Mouse (Mus musculus): ENCODE data around the gene Gpr15. TPM values are rescaled to one million over a fixed set of nuclear protein-coding genes. Genes with fewer than 3 reads are reported as not detected.

Gpr15 gene
- polyA plus RNA-seq, 1 experiment from 2014 or later, result 0.11 TPM

DNA sequence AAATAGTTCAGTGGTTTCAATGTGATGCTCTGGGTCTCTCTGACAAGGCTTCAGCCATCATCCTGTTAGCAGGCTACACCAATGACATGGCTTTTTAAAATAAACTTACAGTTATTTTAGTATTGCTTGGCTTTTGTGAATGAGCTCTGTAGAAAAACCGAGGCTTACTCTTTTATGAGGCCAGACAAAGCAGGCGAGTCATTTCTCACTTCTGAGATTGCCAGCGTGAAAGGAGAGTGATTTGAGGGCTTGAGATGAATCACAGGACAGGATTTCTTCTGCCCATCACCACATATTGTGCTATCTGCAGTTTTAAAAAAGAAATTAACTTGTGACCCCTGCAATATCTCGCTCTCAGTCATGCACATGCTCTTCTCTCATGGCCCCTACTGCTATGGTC is 3.9 kb downstream of the Gpr15 start:
- Histone ChIP-seq H3K27me3 (no peaks in the 10 kb centered on the region), H3K4me3 (replicated peaks) (no peak overlapping the region), H3K9ac (no peak overlapping the region), H3K9me3 (no peaks in the 10 kb centered on the region), H3K4me2 (no peak overlapping the region), H3K36me3 (replicated peaks) (no peaks in the 10 kb centered on the region), H3K4me1 (no peaks in the 10 kb centered on the region), H3K27ac (no peak overlapping the region)
- ATAC-seq (ENCODE audit: low FRiP score), result no peak
- 78% methylated on average over 4 of the region's 4 CpGs for WGBS

DNA sequence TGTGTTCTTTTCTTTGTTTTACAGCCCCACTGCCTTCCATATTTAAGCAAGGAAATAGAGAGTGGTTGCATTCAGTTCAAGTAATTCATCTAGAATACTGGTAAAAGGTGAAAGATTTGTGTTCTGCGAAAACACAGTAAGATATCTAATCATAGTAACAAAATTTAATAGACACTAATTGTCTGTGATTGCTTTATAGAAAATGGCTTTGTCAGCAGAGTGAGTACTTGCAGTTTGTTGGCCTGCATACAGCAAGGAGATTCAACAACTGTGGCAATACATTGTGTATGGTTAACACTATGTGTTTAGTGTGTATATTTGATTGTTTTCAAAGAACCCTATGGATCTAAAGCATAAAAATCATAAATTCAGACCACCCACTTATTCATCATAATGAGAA is 5.7 kb downstream of the Gpr15 start:
- Histone ChIP-seq H3K9ac (no peak overlapping the region), H3K27me3 (no peaks in the 10 kb centered on the region), H3K4me2 (no peak overlapping the region), H3K4me1 (no peaks in the 10 kb centered on the region), H3K27ac (no peak overlapping the region), H3K9me3 (no peaks in the 10 kb centered on the region), H3K36me3 (replicated peaks) (no peaks in the 10 kb centered on the region), H3K4me3 (replicated peaks) (no peak overlapping the region)
- no peak for ATAC-seq (ENCODE audit: low FRiP score)
- 95% methylated on average over 1 of the region's 1 CpGs for WGBS

DNA sequence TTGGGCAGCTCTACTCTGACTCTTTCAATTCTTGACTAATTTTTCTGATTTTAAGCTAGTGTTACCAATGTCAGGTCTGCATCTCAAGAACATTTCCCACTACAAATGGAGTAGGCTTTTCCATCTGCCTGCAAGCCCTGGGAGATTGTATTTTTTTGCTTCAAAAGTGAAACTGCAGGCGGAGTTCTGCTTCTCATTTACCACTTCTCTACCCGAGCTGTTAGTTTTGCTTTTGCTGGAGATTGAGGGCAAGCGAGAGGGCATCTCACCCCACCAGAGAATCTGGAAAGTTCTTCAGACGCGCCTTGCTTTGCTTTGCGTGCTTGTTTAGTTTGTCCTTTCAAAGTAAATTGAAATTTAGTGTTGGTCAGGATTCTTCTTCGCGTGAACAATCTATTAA is 6.6 kb downstream of the Gpr15 start:
- H3K4me1 ChIP-seq, result no peaks in the 10 kb centered on the region
- no peaks in the 10 kb centered on the region for H3K36me3 ChIP-seq (replicated peaks)
- no peaks in the 10 kb centered on the region for H3K9me3 ChIP-seq
- no peak overlapping the region for H3K4me3 ChIP-seq (replicated peaks)
- 84% methylated on average over 8 of the region's 8 CpGs for WGBS
- ATAC-seq (ENCODE audit: low FRiP score), result no peak
- no peak overlapping the region for H3K9ac ChIP-seq
- no peak overlapping the region for H3K4me2 ChIP-seq
- no peak overlapping the region for H3K27ac ChIP-seq
- H3K27me3 ChIP-seq, result no peaks in the 10 kb centered on the region

DNA sequence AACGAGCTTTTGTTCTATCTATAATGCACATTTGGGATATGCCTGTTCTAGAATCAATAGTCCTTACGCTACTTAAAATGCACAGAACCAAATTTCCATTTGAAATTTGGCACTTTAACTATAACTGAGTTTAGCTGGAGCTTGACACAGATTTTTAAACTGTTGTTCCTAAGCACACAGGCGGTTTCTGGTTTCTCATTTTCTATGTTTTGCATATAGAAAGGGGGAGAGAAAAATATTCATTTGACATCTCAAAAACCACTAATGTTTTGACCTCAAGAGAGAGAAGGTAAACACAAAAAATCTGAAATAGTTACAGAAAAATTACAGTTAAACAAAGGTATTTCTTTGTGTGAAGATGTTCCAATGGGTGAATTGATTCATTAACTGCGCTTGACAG is 9.3 kb downstream of the Gpr15 start:
- no peaks in the 10 kb centered on the region for H3K36me3 ChIP-seq (replicated peaks)
- no peaks in the 10 kb centered on the region for H3K27me3 ChIP-seq
- no peak for ATAC-seq (ENCODE audit: low FRiP score)
- no peak overlapping the region for H3K4me2 ChIP-seq
- no peaks in the 10 kb centered on the region for H3K9me3 ChIP-seq
- 68% methylated on average over 4 of the region's 4 CpGs for WGBS
- no peak overlapping the region for H3K4me3 ChIP-seq (replicated peaks)
- H3K27ac ChIP-seq, result no peak overlapping the region
- no peak overlapping the region for H3K9ac ChIP-seq
- H3K4me1 ChIP-seq, result no peaks in the 10 kb centered on the region

DNA sequence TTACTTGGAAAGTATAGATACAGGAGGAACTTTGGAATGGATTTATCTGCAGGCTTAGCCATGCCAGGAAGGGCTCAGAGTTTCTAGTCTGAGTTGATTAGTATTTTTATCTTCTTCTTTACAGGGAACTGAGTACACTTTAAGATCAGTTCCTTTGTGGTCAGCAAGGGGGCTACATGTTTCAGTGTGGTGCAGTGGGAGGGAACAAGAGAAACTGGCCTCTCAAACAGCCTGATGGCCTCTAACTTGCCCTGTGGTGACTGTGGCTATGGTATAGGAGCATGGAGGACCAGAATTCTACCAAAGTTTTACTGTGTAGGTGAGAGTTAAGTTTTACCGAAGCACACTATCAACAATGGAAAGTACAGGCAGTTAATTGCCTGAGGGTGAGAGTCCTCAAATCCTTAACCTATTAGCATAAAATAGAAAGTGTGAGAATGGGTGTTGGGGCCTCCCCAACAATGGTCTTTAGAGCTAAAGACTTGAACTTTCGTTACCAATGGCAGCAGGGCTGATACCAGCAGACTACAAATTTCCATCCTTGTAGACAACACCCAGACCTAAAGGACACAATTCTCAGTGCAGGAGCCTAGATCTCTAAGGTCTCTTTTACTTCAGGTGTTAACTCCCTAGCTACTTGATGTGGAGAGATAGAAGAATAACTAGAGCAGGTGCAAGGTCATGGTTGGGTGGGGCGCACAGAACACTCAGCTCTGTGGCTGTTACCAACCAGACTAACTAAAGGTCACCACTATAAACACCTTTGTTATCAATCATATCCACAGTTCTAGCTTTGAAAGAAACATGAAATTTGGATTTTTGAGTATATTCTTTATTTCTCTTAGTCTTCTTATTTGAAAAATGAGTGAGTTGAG is 10.0 kb downstream of the Gpr15 start:
- 75% methylated on average over 3 of the region's 3 CpGs for WGBS

DNA sequence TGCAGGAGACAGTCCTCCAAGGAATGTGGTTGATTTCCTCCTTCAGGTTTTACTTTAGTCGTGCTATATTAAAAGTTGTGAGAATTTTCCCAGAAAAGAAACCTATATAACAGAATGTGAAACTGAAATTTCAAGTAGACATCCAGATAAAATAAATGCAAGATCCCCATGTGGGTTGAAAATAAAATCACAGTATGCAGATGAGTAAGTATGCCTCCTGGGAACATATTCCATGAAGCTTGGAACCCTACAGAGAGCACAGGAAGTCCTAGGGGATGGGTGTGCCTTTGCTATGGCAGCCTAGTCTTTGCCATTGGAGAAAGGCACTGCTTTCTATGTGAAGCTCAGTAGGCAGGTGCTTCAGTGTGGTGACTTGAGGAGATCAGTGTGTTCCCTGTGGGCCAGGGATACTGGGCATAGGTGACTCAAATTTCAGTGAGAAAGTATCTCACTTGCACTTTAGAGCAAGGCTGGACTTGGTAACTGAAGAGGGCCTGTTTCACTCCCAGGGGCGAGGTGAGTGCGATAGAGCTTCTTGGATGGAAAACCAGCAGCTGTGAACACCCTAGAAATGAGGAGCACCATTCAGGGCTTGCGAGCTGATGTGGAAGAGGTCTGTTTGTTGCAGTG is 11.5 kb downstream of the Gpr15 start:
- no peaks in the 10 kb centered on the region for H3K36me3 ChIP-seq (replicated peaks)

More for the DNA sequence above, 10.0 kb downstream of the Gpr15 start:
- Histone ChIP-seq H3K9ac (no peak overlapping the region), H3K9me3 (no peaks in the 10 kb centered on the region), H3K36me3 (replicated peaks) (no peaks in the 10 kb centered on the region), H3K27me3 (no peaks in the 10 kb centered on the region), H3K4me2 (no peak overlapping the region), H3K4me1 (no peaks in the 10 kb centered on the region), H3K27ac (no peak overlapping the region), H3K4me3 (replicated peaks) (no peak overlapping the region)
- ATAC-seq (ENCODE audit: low FRiP score), result no peak

DNA sequence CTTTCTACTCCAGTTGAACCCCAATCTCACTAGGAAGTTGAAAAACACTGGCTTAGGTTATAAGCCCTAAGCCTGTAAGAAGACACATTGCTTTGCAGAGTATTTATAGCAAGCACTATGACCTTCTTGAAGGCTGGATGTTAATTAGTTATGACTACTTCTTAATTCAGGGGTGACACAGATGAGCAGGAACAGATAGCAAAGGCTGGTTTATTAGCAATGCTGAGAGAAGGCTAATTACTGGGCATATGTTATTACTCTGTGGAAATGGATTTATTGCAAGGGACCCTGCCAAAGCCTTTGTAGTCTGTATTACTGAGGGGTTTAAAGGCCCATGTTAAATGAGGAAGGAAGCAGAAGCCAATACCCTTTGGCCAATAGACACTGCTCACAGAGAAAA is 13.9 kb downstream of the Gpr15 start:
- no peak overlapping the region for H3K27ac ChIP-seq
- H3K4me3 ChIP-seq (replicated peaks), result no peak overlapping the region
- H3K9ac ChIP-seq, result no peak overlapping the region
- H3K27me3 ChIP-seq, result no peaks in the 10 kb centered on the region
- no peaks in the 10 kb centered on the region for H3K9me3 ChIP-seq
- no peaks in the 10 kb centered on the region for H3K36me3 ChIP-seq (replicated peaks)
- no peak for ATAC-seq (ENCODE audit: low FRiP score)
- H3K4me1 ChIP-seq, result no peaks in the 10 kb centered on the region
- no peak overlapping the region for H3K4me2 ChIP-seq

More for the DNA sequence above, 11.5 kb downstream of the Gpr15 start:
- Histone ChIP-seq H3K4me3 (replicated peaks) (no peak overlapping the region), H3K4me2 (no peak overlapping the region), H3K27me3 (no peaks in the 10 kb centered on the region), H3K9ac (no peak overlapping the region), H3K9me3 (no peaks in the 10 kb centered on the region), H3K27ac (no peak overlapping the region), H3K4me1 (no peaks in the 10 kb centered on the region)
- ATAC-seq (ENCODE audit: low FRiP score), result no peak
- WGBS, result 86% methylated on average over 4 of the region's 4 CpGs

DNA sequence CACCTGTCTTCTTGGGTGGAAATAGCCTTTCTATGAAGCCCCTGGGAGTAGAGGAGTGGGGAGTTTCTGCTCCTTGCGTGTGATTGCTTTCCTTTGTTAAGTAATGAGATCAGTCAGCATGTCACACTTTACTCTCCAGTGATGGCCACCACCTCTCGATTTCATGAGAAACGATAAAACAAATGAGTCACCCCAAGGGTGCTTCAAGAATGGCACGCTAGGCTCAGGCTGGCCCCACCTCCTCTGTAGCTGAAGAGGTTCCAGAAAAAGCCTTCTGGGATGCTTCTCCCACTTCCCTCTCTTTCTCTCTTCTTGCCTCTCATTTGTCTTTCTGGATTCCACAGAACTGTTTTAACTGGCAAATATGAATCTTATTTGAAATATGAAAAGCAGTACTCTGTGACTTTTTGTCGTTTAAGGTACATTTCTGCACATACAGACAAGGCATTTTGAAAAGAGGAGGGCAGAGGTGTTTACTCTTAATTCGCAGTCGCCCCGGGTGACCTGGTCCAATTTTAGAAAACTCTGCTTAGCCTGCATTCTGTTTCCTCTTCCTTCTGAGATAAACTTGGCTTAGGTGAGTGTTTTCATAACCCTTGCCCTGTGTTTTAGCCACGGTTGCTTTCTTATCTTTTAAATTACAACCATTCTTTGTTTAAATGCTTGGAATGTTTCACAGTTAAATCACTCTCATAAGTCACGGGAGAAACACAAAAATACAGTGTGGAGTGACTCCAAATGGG is 15.3 kb downstream of the Gpr15 start:
- H3K4me3 ChIP-seq (replicated peaks), result no peak overlapping the region

DNA sequence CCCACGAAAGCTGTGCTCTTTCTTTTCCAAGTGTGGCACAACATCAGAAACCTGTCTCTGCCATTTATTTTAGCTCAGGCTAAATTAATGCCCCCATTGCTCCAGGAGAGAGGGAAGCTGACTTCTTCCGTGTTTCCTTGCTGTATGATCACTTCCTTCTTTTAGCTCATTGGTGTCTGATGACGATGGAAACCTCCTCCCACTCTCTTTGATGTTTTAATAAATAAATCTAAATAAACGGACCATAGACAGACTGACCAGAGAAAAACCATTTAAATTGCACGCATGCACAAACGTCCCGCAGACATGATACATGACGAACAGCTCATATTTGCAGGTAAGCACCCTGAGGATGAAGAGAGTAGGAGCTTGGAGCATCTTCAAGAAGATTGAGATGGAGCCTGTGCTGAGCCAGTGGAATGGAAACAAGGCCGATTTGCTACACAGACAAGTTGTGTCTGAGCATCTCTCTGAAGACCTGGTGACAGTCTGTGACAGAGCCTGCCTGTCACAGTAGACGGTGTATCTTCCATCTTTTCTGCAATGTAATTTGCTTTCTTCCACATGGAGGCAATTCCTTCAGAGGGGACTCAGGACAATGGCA is 16.4 kb downstream of the Gpr15 start:
- WGBS, result 87% methylated on average over 10 of the region's 10 CpGs
- Histone ChIP-seq H3K4me2 (no peak overlapping the region), H3K9ac (no peak overlapping the region), H3K27me3 (no peaks in the 10 kb centered on the region), H3K36me3 (replicated peaks) (no peaks in the 10 kb centered on the region), H3K4me3 (replicated peaks) (no peak overlapping the region), H3K9me3 (no peaks in the 10 kb centered on the region), H3K27ac (no peak overlapping the region), H3K4me1 (no peaks in the 10 kb centered on the region)
- no peak for ATAC-seq (ENCODE audit: low FRiP score)

More for the DNA sequence above, 15.3 kb downstream of the Gpr15 start:
- WGBS, result 59% methylated on average over 10 of the region's 10 CpGs
- H3K4me2 ChIP-seq, result no peak overlapping the region
- H3K4me1 ChIP-seq, result no peaks in the 10 kb centered on the region
- H3K36me3 ChIP-seq (replicated peaks), result no peaks in the 10 kb centered on the region
- ATAC-seq (ENCODE audit: low FRiP score), result no peak
- H3K9ac ChIP-seq, result no peak overlapping the region
- no peaks in the 10 kb centered on the region for H3K27me3 ChIP-seq
- H3K9me3 ChIP-seq, result no peaks in the 10 kb centered on the region
- H3K27ac ChIP-seq, result no peak overlapping the region

DNA sequence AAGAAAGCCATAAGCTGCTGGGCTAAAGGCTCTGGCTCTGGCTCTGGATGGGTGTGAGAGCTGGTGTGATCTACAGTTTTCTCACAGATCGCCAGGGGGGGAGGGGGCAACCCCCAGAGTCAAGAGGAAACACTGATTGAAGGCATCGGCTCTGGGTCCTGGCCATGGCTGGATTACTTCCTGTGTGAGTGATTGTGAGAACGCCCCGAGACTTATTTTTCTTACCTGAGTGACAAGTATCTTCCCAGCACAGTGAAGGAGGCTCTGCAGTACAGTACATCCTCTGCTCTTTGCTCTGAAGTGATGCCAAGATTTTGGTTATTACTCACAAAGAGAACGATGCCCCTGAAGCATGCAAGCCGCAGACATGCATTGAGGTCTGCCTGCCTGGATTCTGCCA is 17.1 kb downstream of the Gpr15 start:
- Histone ChIP-seq H3K36me3 (replicated peaks) (no peaks in the 10 kb centered on the region), H3K9ac (no peak overlapping the region), H3K27ac (no peak overlapping the region), H3K4me2 (no peak overlapping the region), H3K27me3 (no peaks in the 10 kb centered on the region), H3K4me3 (replicated peaks) (no peak overlapping the region), H3K9me3 (no peaks in the 10 kb centered on the region), H3K4me1 (no peaks in the 10 kb centered on the region)
- 79% methylated on average over 6 of the region's 6 CpGs for WGBS
- ATAC-seq (ENCODE audit: low FRiP score), result no peak

DNA sequence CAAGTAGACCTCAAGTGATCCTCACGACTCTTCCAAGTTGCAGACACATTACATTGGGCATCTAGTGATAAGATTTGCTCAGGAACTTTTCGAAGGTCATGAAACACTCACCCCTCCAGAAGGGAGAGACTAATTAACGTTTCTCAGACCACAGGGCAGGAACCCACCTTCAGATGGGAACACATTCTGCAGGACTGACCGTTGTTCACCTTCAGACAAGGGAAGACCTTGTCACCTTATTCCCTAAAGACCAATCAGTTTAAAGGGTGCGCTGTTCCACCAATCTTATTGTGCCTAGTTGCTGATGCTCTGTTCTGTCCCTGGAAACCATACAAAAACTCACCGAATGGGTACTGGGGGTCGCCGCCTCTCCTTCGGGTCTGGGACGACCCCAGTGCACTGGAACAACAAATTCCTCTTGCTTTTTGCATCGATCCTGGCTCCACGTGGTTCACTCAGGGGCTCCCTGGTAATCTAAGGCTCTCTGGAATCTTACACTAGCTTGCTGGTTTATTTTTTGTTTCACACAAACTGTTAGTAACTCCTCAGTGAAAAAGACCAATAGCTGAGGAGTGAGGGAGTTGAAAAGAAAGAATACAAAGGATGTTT is 17.9 kb downstream of the Gpr15 start:
- Histone ChIP-seq H3K4me1 (no peaks in the 10 kb centered on the region), H3K27me3 (no peaks in the 10 kb centered on the region), H3K9ac (no peak overlapping the region), H3K36me3 (replicated peaks) (no peaks in the 10 kb centered on the region), H3K9me3 (no peaks in the 10 kb centered on the region), H3K4me3 (replicated peaks) (no peak overlapping the region), H3K27ac (no peak overlapping the region), H3K4me2 (no peak overlapping the region)
- no peak for ATAC-seq (ENCODE audit: low FRiP score)
- 92% methylated on average over 12 of the region's 12 CpGs for WGBS

DNA sequence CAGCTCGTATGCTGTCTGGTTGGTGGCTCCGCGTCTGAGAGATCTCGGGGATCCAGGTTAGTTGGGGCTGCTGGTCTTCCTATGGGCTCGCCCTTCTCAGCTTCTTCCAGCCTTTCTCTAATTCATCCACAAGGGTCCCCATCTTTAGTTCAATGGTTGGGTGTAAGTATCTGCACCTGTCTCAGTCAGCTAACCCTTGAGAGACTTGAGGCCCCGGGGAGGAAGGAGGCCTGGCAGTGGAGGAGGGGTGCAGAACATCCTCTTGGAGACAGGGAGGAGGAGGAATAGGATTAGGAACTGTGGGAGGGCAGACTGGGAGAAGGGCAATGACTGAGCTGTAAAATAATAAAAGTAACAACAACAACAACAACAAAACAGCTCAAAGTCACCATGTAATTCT is 18.7 kb downstream of the Gpr15 start:
- H3K4me2 ChIP-seq, result no peak overlapping the region
- H3K9ac ChIP-seq, result no peak overlapping the region
- H3K9me3 ChIP-seq, result no peaks in the 10 kb centered on the region
- WGBS, result 84% methylated on average over 6 of the region's 6 CpGs
- H3K27me3 ChIP-seq, result no peaks in the 10 kb centered on the region
- no peak overlapping the region for H3K27ac ChIP-seq
- ATAC-seq (ENCODE audit: low FRiP score), result no peak
- H3K4me3 ChIP-seq (replicated peaks), result no peak overlapping the region
- no peaks in the 10 kb centered on the region for H3K36me3 ChIP-seq (replicated peaks)
- no peaks in the 10 kb centered on the region for H3K4me1 ChIP-seq
